Mouse (Mus musculus) cerebellum, adult 2 months (tissue): Measurements from ENCODE around the gene Angptl6. TPM values are rescaled to one million over a fixed set of nuclear protein-coding genes. Genes with fewer than 3 reads are reported as not detected.
"Not testable (repeated sequence)": the region's sequence is repeated elsewhere in the genome, so short reads cannot be mapped to it uniquely, and the experiment has no call there.

Experiments used
- DNase-seq, 2 experiments: peaks; one replicate each; pipeline ENCODE4 v3.0.0; 2021
- H3K27ac ChIP-seq: fragments of 200-500 bp; 2 replicates; pipeline ENCODE4 v1.5.1; 2012; ENCODE audit warnings: low read length, control low read depth, inconsistent platforms; ENCODE audit not compliant: insufficient read depth
- H3K27me3 ChIP-seq: fragments of 200-500 bp; 2 replicates; pipeline ENCODE4 v1.6.1; 2012; ENCODE audit warnings: inconsistent platforms, mild to moderate bottlenecking, low read length, moderate library complexity; ENCODE audit not compliant: control insufficient read depth, insufficient read depth
- H3K4me1 ChIP-seq: fragments of 200-500 bp; 2 replicates; pipeline ENCODE4 v1.6.1; 2011; ENCODE audit warnings: low read length; ENCODE audit not compliant: control insufficient read depth, insufficient read depth
- H3K4me3 ChIP-seq: fragments of 200-500 bp; replicated peaks from 2 replicates; pipeline ENCODE3; 2011; ENCODE audit warnings: mild to moderate bottlenecking, low read depth, low read length, control low read depth; ENCODE audit not compliant: insufficient read depth
- CTCF ChIP-seq: fragments of 200-500 bp; IDR thresholded peaks from 2 replicates; pipeline ENCODE4 v1.5.1; 2011; ENCODE audit warnings: low read depth, mild to moderate bottlenecking, control low read depth, low read length, moderate library complexity, borderline replicate concordance; ENCODE audit not compliant: insufficient read depth
- POLR2A ChIP-seq: fragments of 200-500 bp; IDR thresholded peaks from 2 replicates; pipeline ENCODE4 v1.6.1; 2011; ENCODE audit warnings: low read length, control low read depth, borderline replicate concordance; ENCODE audit not compliant: insufficient read depth
- WGBS: fragments of 180-500 bp; shearing (Covaris S2); methylation state at CpG from one replicate; pipeline ENCODE4 v1.1.7; 2018; 5-methylcytosine and 5-hydroxymethylcytosine counted together
- polyA plus RNA-seq: library from polyadenylated mRNA; depleted of rRNA; stranded (reverse); fragments of >200 nt; gene quantifications from 2 replicates; pipeline ENCODE4 v1.2.3, GENCODE M21; 2012

The Angptl6 gene
- polyA plus RNA-seq, 1 experiment, result 11.1 TPM

- TF ChIP-seq CTCF (no peak), POLR2A (no peak)
- no peak for DNase-seq
- Histone ChIP-seq H3K4me3 (no peak overlapping the region), H3K27ac (no peak overlapping the region), H3K27me3 (no peaks in the 10 kb centered on the region; the same call in 1 of the 2 replicates), H3K4me1 (no peaks in the 10 kb centered on the region)
- 17% methylated on average over 6 of the region's 6 CpGs for WGBS
Observed at GRCm38 (mm10) chr9:20857131-20857530, 22.4 kb downstream of the Angptl6 start.

- Histone ChIP-seq H3K4me1 (no peaks in the 10 kb centered on the region), H3K27ac (no peak overlapping the region), H3K27me3 (no peaks in the 10 kb centered on the region), H3K4me3 (no peak overlapping the region)
- no peak for TF ChIP-seq POLR2A
- TF ChIP-seq CTCF, result no peak
- no peak for DNase-seq
- WGBS, result 85% methylated on average over 2 of the region's 2 CpGs
Observed at GRCm38 (mm10) chr9:20850179-20850578, 29.3 kb downstream of the Angptl6 start.

GRCm38 (mm10) chr9:20842670-20843069, 36.9 kb downstream of the Angptl6 start:
- no peak overlapping the region for H3K27ac ChIP-seq
- no peaks in the 10 kb centered on the region for H3K4me1 ChIP-seq
- no peak overlapping the region for H3K4me3 ChIP-seq
- 25% methylated on average over 2 of the region's 2 CpGs for WGBS
- TF ChIP-seq CTCF (peak; percentile 41; the same call in 1 of the 2 replicates), POLR2A (no peak)
- H3K27me3 ChIP-seq, result no peaks in the 10 kb centered on the region
- DNase-seq, result peak in 1 of 2 experiments; percentile 9

GRCm38 (mm10) chr9:20842211-20842610, 37.3 kb downstream of the Angptl6 start:
- no peak overlapping the region for H3K4me3 ChIP-seq
- 70% methylated on average over 4 of the region's 4 CpGs for WGBS
- no peak for DNase-seq
- H3K27ac ChIP-seq, result no peak overlapping the region
- H3K27me3 ChIP-seq, result no peaks in the 10 kb centered on the region
- H3K4me1 ChIP-seq, result no peaks in the 10 kb centered on the region
- TF ChIP-seq CTCF, result no peak
- TF ChIP-seq POLR2A, result no peak

- H3K27ac ChIP-seq, result no peak overlapping the region; the same call in 1 of the 2 replicates
- H3K4me3 ChIP-seq, result no peak overlapping the region
- WGBS, result 17% methylated on average over 6 of the region's 6 CpGs
- TF ChIP-seq CTCF, result no peak
- peak; percentile 11 to 16 for DNase-seq
- H3K27me3 ChIP-seq, result no peaks in the 10 kb centered on the region
- no peaks in the 10 kb centered on the region for H3K4me1 ChIP-seq
Observed at GRCm38 (mm10) chr9:20838931-20839330, 40.6 kb downstream of the Angptl6 start.

- Histone ChIP-seq H3K4me3 (no peak overlapping the region), H3K27ac (no peak overlapping the region), H3K4me1 (no peaks in the 10 kb centered on the region), H3K27me3 (no peaks in the 10 kb centered on the region)
- TF ChIP-seq POLR2A (no peak), CTCF (no peak)
- 88% methylated on average over 9 of the region's 9 CpGs for WGBS
- DNase-seq, result no peak
Observed at GRCm38 (mm10) chr9:20837184-20837947, 42.2 kb downstream of the Angptl6 start.

- H3K4me3 ChIP-seq, DNase-seq, H3K4me1 ChIP-seq, H3K27ac ChIP-seq, H3K27me3 ChIP-seq: not testable (repeated sequence)
- WGBS, result 86% methylated on average over 11 of the region's 11 CpGs
Observed at GRCm38 (mm10) chr9:20835431-20835954, 44.0 kb downstream of the Angptl6 start.

GRCm38 (mm10) chr9:20834881-20835280, 44.6 kb downstream of the Angptl6 start:
- DNase-seq, result no peak
- WGBS, result 77% methylated on average over 1 of the region's 1 CpGs
- Histone ChIP-seq H3K27ac (no peak overlapping the region), H3K4me1 (no peaks in the 10 kb centered on the region), H3K27me3 (no peaks in the 10 kb centered on the region), H3K4me3 (no peak overlapping the region)
- TF ChIP-seq CTCF (no peak), POLR2A (no peak)
